Mouse (Mus musculus) heart, adult 8-10 months (tissue): ENCODE results near the gene Otulin. TPM values are rescaled to one million over a fixed set of nuclear protein-coding genes. Genes with fewer than 3 reads are reported as not detected.

Experiments
- DNase-seq: peaks from one replicate; pipeline ENCODE4 v3.0.0; 2022; ENCODE audit warnings: low spot score
- total RNA-seq, 4 experiments: library from RNA; stranded (reverse); gene quantifications; 2 replicates each; pipeline ENCODE4 v1.2.4; 2022

The Otulin gene
- total RNA-seq, 4 experiments from 2014 or later: 25.7 to 29.2 (median 27.6) TPM

- DNase-seq: no peak
Measured at GRCm38 (mm10) chr15:27613255-27613654, 17.2 kb downstream of the Otulin start.

GRCm38 (mm10) chr15:27612533-27613221 lies 17.8 kb downstream of the Otulin start:
- DNase-seq: peak; percentile 60

- DNase-seq: no peak
Measured at GRCm38 (mm10) chr15:27609554-27609953, 20.9 kb downstream of the Otulin start.

- DNase-seq: no peak
Measured at GRCm38 (mm10) chr15:27605252-27605651, 25.2 kb downstream of the Otulin start.

- DNase-seq: no peak
Measured at GRCm38 (mm10) chr15:27604558-27604957, 25.9 kb downstream of the Otulin start.

GRCm38 (mm10) chr15:27600524-27600923 lies 30.0 kb downstream of the Otulin start:
- no peak for DNase-seq

- DNase-seq: no peak
Measured at GRCm38 (mm10) chr15:27598786-27599385, 31.6 kb downstream of the Otulin start.

- DNase-seq: no peak
Measured at GRCm38 (mm10) chr15:27597516-27597915, 33.0 kb downstream of the Otulin start.

GRCm38 (mm10) chr15:27596463-27597140 lies 33.9 kb downstream of the Otulin start:
- DNase-seq: peak; percentile 56

- DNase-seq: no peak
Measured at GRCm38 (mm10) chr15:27595560-27595959, 34.9 kb downstream of the Otulin start.

- no peak for DNase-seq
Measured at GRCm38 (mm10) chr15:27594973-27595372, 35.5 kb downstream of the Otulin start.

GRCm38 (mm10) chr15:27593717-27594116 lies 36.8 kb downstream of the Otulin start:
- no peak for DNase-seq

- no peak for DNase-seq
Measured at GRCm38 (mm10) chr15:27592620-27593320, 37.7 kb downstream of the Otulin start.

GRCm38 (mm10) chr15:27590812-27591211 lies 39.7 kb downstream of the Otulin start:
- DNase-seq: no peak

GRCm38 (mm10) chr15:27588087-27588826 lies 42.2 kb downstream of the Otulin start:
- no peak for DNase-seq

- DNase-seq: no peak
Measured at GRCm38 (mm10) chr15:27586093-27586480, 44.4 kb downstream of the Otulin start.

- no peak for DNase-seq
Measured at GRCm38 (mm10) chr15:27585466-27586092, 44.9 kb downstream of the Otulin start.

GRCm38 (mm10) chr15:27583620-27584019 lies 46.9 kb downstream of the Otulin start:
- no peak for DNase-seq

GRCm38 (mm10) chr15:27583042-27583441 lies 47.5 kb downstream of the Otulin start:
- peak; percentile 42 for DNase-seq

GRCm38 (mm10) chr15:27582428-27582827 lies 48.1 kb downstream of the Otulin start:
- DNase-seq: no peak

GRCm38 (mm10) chr15:27581640-27582039 lies 48.9 kb downstream of the Otulin start:
- DNase-seq: no peak
